Mouse (Mus musculus) spleen, adult 2 months (tissue): ENCODE data around the gene Flrt1.

Experiments
- CTCF ChIP-seq: fragments of 200-500 bp; IDR thresholded peaks from 2 replicates; pipeline ENCODE4 v1.5.1; 2011; ENCODE audit warnings: mild to moderate bottlenecking, inconsistent platforms; ENCODE audit not compliant: insufficient read depth, insufficient read length, insufficient replicate concordance; ENCODE audit errors: extremely low read depth
- POLR2A ChIP-seq: fragments of 200-500 bp; IDR thresholded peaks from 2 replicates; pipeline ENCODE4 v1.6.1; 2011; ENCODE audit warnings: low read depth, low read length, inconsistent platforms

- no peak for TF ChIP-seq POLR2A
- no peak for TF ChIP-seq CTCF
Measured at GRCm38 (mm10) chr19:7110097-7110496, 4.6 kb upstream of the Flrt1 start.
